Mouse (Mus musculus) MEL (cell line): Measurements from ENCODE around the gene Spock1. TPM values are rescaled to one million over a fixed set of nuclear protein-coding genes. Genes with fewer than 3 reads are reported as not detected.

Experiments
- DNase-seq: peaks from one replicate; pipeline ENCODE4 v3.0.0; 2011; ENCODE audit warnings: low read depth, low spot score
- H3K27ac ChIP-seq: 2 replicates; pipeline ENCODE4 v1.5.1; 2012; ENCODE audit warnings: low read depth, mild to moderate bottlenecking, control low read depth, low read length, moderate library complexity; ENCODE audit not compliant: control insufficient read depth
- H3K27me3 ChIP-seq, 2 experiments: fragments of 150-350 bp in 1 of 2; sonication (generic) in 1 of 2; 2 replicates each; pipeline ENCODE4 v1.6.1; 2012; ENCODE audit warnings: low read length in 2 of 2, mild to moderate bottlenecking in 2 of 2, improper control_type of control experiment in 1 of 2, moderate library complexity in 1 of 2; ENCODE audit not compliant: insufficient read depth in 2 of 2, control insufficient read depth in 1 of 2
- H3K36me3 ChIP-seq, 2 experiments: 2 replicates each; pipeline ENCODE4 v1.6.1; 2012 to 2014; ENCODE audit warnings: low read length in 2 of 2, improper control_type of control experiment in 1 of 2, inconsistent platforms in 1 of 2, mild to moderate bottlenecking in 1 of 2; ENCODE audit not compliant: insufficient read depth in 2 of 2, control insufficient read depth in 1 of 2
- H3K4me1 ChIP-seq, 2 experiments: fragments of 150-350 bp in 1 of 2; sonication (generic) in 1 of 2; 2 replicates each; pipeline ENCODE4 v1.6.1; 2012; ENCODE audit warnings: low read length in 2 of 2, improper control_type of control experiment in 1 of 2, mild to moderate bottlenecking in 1 of 2; ENCODE audit not compliant: insufficient read depth in 2 of 2, control insufficient read depth in 1 of 2
- H3K4me3 ChIP-seq, 2 experiments: fragments of 150-350 bp in 1 of 2; sonication (generic) in 1 of 2; 2 replicates each; pipeline ENCODE4 v1.5.1; 2012; ENCODE audit warnings: low read depth in 2 of 2, low read length in 2 of 2, mild to moderate bottlenecking in 2 of 2, moderate library complexity in 2 of 2, control low read depth in 1 of 2, improper control_type of control experiment in 1 of 2; ENCODE audit not compliant: control insufficient read depth in 1 of 2, insufficient read depth in 1 of 2
- H3K79me2 ChIP-seq: 2 replicates; pipeline ENCODE4 v1.6.1; 2012; ENCODE audit warnings: mild to moderate bottlenecking, low read length, moderate library complexity; ENCODE audit not compliant: control insufficient read depth, poor library complexity, insufficient read depth
- H3K9ac ChIP-seq: 2 replicates; pipeline ENCODE4 v1.6.1; 2012; ENCODE audit warnings: low read depth, mild to moderate bottlenecking, control low read depth, low read length, moderate library complexity; ENCODE audit not compliant: control insufficient read depth, poor library complexity, severe bottlenecking
- H3K9me3 ChIP-seq: fragments of 150-350 bp; sonication (generic); replicated peaks from 2 replicates; pipeline ENCODE4 v1.6.1; 2012; ENCODE audit warnings: mild to moderate bottlenecking, low read length, improper control_type of control experiment, moderate library complexity; ENCODE audit not compliant: insufficient read depth
- CHD1 ChIP-seq: IDR thresholded peaks from 2 replicates; pipeline ENCODE4 v1.6.1; 2012; ENCODE audit warnings: low read depth, mild to moderate bottlenecking, inconsistent platforms, low read length, improper control_type of control experiment
- CHD2 ChIP-seq: IDR thresholded peaks from 2 replicates; pipeline ENCODE4 v1.6.1; 2011; ENCODE audit warnings: low read length, improper control_type of control experiment
- E2F4 ChIP-seq: IDR thresholded peaks from 2 replicates; pipeline ENCODE4 v1.6.1; 2011; ENCODE audit warnings: low read depth, low read length, improper control_type of control experiment, borderline replicate concordance
- EP300 ChIP-seq, 2 experiments: IDR thresholded peaks; 2 replicates each; pipeline ENCODE4 v1.6.1; 2011; ENCODE audit warnings: improper control_type of control experiment in 2 of 2, low read length in 2 of 2, low read depth in 1 of 2, mild to moderate bottlenecking in 1 of 2
- ETS1 ChIP-seq: IDR thresholded peaks from 2 replicates; pipeline ENCODE4 v1.6.1; 2012; ENCODE audit warnings: low read depth, mild to moderate bottlenecking, inconsistent platforms, low read length, improper control_type of control experiment, moderate library complexity
- HCFC1 ChIP-seq: IDR thresholded peaks from 2 replicates; pipeline ENCODE4 v1.6.1; 2012; ENCODE audit warnings: low read depth, mild to moderate bottlenecking, inconsistent platforms, low read length, improper control_type of control experiment, moderate library complexity
- KAT2A ChIP-seq: conservative IDR thresholded peaks from 2 replicates; pipeline ENCODE4 v1.6.1; 2012; ENCODE audit warnings: low read depth, low read length, improper control_type of control experiment, inconsistent platforms
- MAFK ChIP-seq: IDR thresholded peaks from 2 replicates; pipeline ENCODE4 v1.6.1; 2011; ENCODE audit warnings: low read depth, mild to moderate bottlenecking, low read length, improper control_type of control experiment, borderline replicate concordance
- MAX ChIP-seq: IDR thresholded peaks from 2 replicates; pipeline ENCODE4 v1.6.1; 2011; ENCODE audit warnings: low read length, improper control_type of control experiment
- MYB ChIP-seq: IDR thresholded peaks from 2 replicates; pipeline ENCODE4 v1.6.1; 2011; ENCODE audit warnings: mild to moderate bottlenecking, low read depth, low read length, improper control_type of control experiment
- MYC ChIP-seq: IDR thresholded peaks from 2 replicates; pipeline ENCODE4 v1.6.1; 2011; ENCODE audit warnings: low read depth, mild to moderate bottlenecking, low read length, improper control_type of control experiment, moderate library complexity
- POLR2AphosphoS5 ChIP-seq: IDR thresholded peaks from 2 replicates; pipeline ENCODE4 v1.6.1; 2012; ENCODE audit warnings: low read depth, borderline replicate concordance, mild to moderate bottlenecking, inconsistent platforms, low read length, moderate library complexity, mixed read lengths
- RAD21 ChIP-seq: IDR thresholded peaks from 2 replicates; pipeline ENCODE4 v1.6.1; 2011; ENCODE audit warnings: mild to moderate bottlenecking, low read depth, low read length, improper control_type of control experiment
- TCF12 ChIP-seq: IDR thresholded peaks from 2 replicates; pipeline ENCODE4 v1.6.1; 2014; ENCODE audit warnings: low read depth, mild to moderate bottlenecking, inconsistent platforms, low read length, improper control_type of control experiment, moderate library complexity
- USF1 ChIP-seq: IDR thresholded peaks from 2 replicates; pipeline ENCODE4 v1.6.1; 2014; ENCODE audit warnings: low read depth, mild to moderate bottlenecking, inconsistent platforms, low read length, improper control_type of control experiment, moderate library complexity
- ZMIZ1 ChIP-seq: IDR thresholded peaks from 2 replicates; pipeline ENCODE4 v1.6.1; 2012; ENCODE audit warnings: low read depth, mild to moderate bottlenecking, inconsistent platforms, low read length, improper control_type of control experiment, moderate library complexity
- polyA plus RNA-seq, 2 experiments: library from polyadenylated mRNA; stranded (reverse) in 1 of 2; unstranded in 1 of 2; fragments of >175 nt in 1 of 2; fragments of >200 nt in 1 of 2; gene quantifications; 2 replicates each; pipeline versions ENCODE4 v1.2.1 to v1.2.4; 2012; ENCODE audit warnings: low replicate concordance in 2 of 2, low read depth in 1 of 2; ENCODE audit not compliant: insufficient read length in 2 of 2, insufficient read depth in 1 of 2, missing spikeins in 1 of 2
- total RNA-seq: library from RNA; depleted of rRNA; stranded (reverse); fragments of 300-350 nt; gene quantifications from 2 replicates; pipeline ENCODE4 v1.2.3, GENCODE M21; 2012

Gene Spock1
- total and polyA plus RNA-seq, 3 experiments: not detected

GRCm38 (mm10) chr13:57636196-57637015 is 271.7 kb downstream of the Spock1 start:
- H3K9me3 ChIP-seq: no peaks in the 10 kb centered on the region

GRCm38 (mm10) chr13:57630532-57630931 is 277.6 kb downstream of the Spock1 start:
- Histone ChIP-seq H3K9me3 (no peaks in the 10 kb centered on the region), H3K4me1 (no peaks in the 10 kb centered on the region), H3K27ac (no peak overlapping the region), H3K27me3 (no peaks in the 10 kb centered on the region), H3K4me3 (no peak overlapping the region), H3K9ac (no peak overlapping the region), H3K36me3 (no peaks in the 10 kb centered on the region), H3K79me2 (no peaks in the 10 kb centered on the region)
- TF ChIP-seq USF1: no peak
- no peak for TF ChIP-seq ZMIZ1
- no peak for TF ChIP-seq E2F4
- no peak for TF ChIP-seq POLR2AphosphoS5
- no peak for DNase-seq

More at GRCm38 (mm10) chr13:57636196-57637015, 271.7 kb downstream of the Spock1 start:
- Histone ChIP-seq H3K36me3 (no peaks in the 10 kb centered on the region), H3K27ac (no peak overlapping the region), H3K4me1 (no peaks in the 10 kb centered on the region), H3K4me3 (no peak overlapping the region), H3K27me3 (no peaks in the 10 kb centered on the region; a peak in 1 of 4 replicates), H3K79me2 (no peaks in the 10 kb centered on the region), H3K9ac (no peak overlapping the region)
- no peak for TF ChIP-seq USF1
- TF ChIP-seq POLR2AphosphoS5: no peak
- no peak for TF ChIP-seq MAFK
- no peak for TF ChIP-seq MYC
- TF ChIP-seq EP300 (IDR thresholded peaks at IDR 0.05; ENCODE audit: low read depth in 1 of 2, low read length in 2 of 2): no peak
- TF ChIP-seq E2F4: no peak
- no peak for DNase-seq

GRCm38 (mm10) chr13:57628218-57628617 is 279.9 kb downstream of the Spock1 start:
- Histone ChIP-seq H3K27ac (no peak overlapping the region), H3K36me3 (no peaks in the 10 kb centered on the region), H3K27me3 (no peaks in the 10 kb centered on the region), H3K9me3 (no peaks in the 10 kb centered on the region), H3K79me2 (no peaks in the 10 kb centered on the region), H3K4me3 (no peak overlapping the region), H3K4me1 (no peaks in the 10 kb centered on the region), H3K9ac (no peak overlapping the region)
- TF ChIP-seq MYB (no peak), MAX (no peak), TCF12 (no peak), CHD2 (no peak), HCFC1 (no peak), ETS1 (no peak), RAD21 (no peak), KAT2A (no peak), CHD1 (no peak)
- DNase-seq: no peak
